Mouse (Mus musculus) small intestine, adult 2 months (tissue): ENCODE measurements around the gene Cacna2d3.

Experiments used
- CTCF ChIP-seq: fragments of 200-500 bp; IDR thresholded peaks from 2 replicates; pipeline ENCODE4 v1.5.1; 2012; ENCODE audit warnings: low read depth, mild to moderate bottlenecking, control low read depth, inconsistent platforms, low read length, moderate library complexity, mixed read lengths; ENCODE audit not compliant: insufficient replicate concordance, insufficient read length; ENCODE audit errors: extremely low read depth
- POLR2A ChIP-seq: fragments of 200-500 bp; IDR thresholded peaks from 2 replicates; pipeline ENCODE4 v1.6.1; 2012; ENCODE audit warnings: low read depth, mild to moderate bottlenecking, control low read depth, inconsistent platforms, low read length, moderate library complexity

DNA sequence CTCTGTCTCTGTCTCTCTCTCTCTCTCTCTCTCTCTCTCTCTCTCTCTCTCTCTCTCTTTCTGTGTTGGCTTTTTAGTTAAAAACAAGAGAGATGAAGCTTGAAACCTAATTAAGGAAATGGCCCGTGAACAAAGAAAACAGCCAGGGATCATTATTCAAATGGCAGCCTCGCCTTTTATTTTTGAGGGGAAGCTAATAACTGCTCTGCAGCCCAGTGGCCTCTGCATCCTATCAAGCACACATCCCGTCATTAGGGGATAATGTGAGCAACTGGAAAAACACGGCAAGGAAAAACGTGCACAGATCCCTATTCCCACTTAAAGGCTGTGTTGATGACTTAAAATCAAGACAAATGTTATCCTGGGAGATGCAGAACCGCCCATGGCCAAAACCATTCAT, 159.0 kb downstream of the Cacna2d3 start:
- TF ChIP-seq POLR2A: no peak
- no peak for TF ChIP-seq CTCF
